Mouse (Mus musculus): ENCODE data around the gene Olfr49.
"Not testable (repeated sequence)": the region's sequence is repeated elsewhere in the genome, so short reads cannot be mapped to it uniquely, and the experiment has no call there.

The Olfr49 gene

DNA sequence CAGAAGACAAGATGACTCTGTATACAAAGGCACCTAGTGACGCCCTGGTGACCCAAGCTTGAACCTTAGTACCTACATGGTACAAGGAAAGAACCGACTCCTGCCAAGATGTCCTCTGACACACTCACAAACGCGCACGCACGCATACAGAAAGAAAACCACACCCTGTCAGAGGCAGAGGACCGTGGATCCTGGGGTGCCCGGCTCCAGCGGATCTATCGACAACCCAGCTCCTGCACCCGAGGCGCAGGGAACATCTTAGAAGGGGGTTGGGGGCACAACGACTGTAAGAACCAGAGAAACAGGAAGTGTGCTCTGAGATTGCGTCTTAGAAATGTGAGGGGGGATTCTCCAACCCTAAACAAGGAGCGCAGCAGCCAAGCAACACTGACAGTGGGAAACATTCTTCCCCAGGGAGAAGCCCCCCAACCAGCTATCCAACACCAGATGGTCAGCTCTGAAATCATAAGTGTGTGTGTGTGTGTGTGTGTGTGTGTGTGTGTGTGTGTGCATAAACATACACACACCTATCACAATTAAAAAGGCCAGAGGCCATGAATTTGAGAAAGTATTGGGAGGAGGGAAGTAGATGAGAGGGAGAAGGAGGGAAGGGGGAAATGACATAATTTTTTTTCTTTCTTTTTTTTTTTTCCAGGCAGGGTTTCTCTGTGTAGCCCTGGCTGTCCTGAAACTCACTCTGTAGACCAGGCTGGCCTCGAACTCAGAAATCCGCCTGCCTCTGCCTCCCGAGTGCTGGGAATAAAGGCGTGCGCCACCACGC, 53.4 kb downstream of the Olfr49 start:
- no peak for DNase-seq (ENCODE audit: low read depth, low spot score)

DNA sequence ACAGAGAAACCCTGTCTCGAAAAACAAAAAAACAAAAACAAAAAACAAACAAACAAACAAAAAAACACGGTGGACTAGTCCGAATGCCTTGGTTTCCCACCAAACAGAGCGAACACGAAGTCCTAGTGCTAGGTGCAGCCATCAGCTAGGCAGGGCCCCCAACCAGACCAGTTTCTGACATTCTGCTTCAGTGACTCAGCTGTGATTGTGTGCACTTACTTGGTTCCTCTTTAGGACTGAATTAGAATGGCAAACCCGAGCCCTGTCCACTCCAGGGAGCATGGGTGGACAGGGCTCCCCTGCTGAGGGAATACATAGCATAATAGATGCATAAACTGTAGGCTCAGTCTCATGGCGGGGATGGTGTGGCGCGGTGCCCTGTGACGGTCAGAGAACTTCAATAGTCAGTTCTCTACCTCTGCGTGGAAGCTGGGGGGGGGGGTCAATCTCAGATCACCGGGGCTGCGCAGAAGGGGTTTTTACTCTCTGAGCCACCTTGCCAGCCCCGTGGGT, 54.0 kb downstream of the Olfr49 start:
- DNase-seq (ENCODE audit: low read depth, low spot score), result no peak

DNA sequence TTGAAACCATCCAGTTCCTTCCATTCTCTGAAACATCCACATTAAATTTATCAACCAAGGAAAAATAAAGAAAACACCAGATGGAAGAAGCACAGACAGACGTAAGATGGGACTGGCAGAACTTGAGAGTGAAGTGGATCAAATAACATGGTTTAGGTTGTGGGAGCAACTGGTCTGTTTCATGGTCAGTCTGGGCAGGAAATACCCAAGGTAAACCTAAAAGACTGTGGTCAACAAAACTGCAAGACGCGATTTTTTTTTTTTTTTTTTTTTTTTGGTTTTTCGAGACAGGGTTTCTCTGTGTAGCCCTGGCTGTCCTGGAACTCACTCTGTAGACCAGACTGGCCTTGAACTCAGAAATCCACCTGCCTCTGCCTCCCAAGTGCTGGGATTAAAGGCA, 54.9 kb downstream of the Olfr49 start:
- DNase-seq (ENCODE audit: low read depth, low spot score), result not testable (repeated sequence)

DNA sequence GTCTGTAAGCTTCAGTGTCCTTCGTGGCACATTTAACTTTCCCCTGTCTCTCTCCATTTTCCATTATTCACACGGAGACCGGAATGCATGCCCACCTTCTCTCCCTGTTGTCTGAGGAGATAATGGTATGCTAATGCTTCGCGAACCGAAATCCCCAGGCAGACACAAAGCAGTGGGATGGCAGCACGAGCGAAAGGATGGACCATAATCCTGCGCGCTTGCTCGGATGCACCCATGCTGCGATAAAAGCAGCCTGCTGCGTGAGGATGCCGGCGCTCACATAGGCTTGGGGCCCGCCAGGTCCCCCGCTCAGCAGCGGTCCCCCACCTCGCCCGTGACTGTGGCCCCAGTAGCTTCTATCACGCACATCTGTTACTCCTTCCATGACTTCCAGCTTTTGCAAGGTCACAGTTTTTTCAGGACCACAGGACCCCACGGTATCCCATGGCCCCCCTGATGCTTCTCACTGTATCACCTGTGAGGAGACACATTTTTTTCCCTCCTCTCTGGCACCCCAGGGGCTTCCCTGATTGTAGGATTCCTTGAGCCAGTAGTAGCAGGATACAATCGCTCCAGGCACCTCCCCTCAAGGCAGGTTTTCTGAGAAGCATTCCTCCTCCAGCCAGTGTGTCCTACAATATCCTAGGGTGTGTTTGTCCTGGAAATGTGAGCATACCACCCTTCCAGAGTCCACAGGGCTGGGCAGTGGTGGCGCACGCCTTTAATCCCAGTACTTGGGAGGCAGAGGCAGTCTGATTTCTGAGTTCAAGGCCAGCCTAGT, 55.6 kb downstream of the Olfr49 start:
- DNase-seq (ENCODE audit: low read depth, low spot score), result no peak

DNA sequence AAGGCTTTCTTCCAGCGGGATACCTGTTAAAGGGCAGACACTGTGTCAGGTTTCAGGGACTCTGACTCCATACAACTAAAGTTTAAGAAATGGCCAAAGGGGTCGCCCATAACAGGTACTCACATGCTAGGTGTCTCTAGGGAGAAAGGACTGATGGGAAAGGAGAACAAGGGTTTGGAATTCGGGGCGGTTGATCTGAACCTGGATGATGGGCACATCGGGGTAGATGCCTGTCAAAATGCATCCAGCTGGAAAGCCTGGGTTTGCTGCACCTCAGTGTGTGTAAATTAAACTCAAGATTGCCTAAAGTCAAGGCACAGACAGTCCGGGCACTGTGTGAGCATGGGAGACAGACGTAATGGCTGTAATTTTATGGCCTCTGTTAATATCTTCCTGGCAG, 56.2 kb downstream of the Olfr49 start:
- no peak for DNase-seq (ENCODE audit: low read depth, low spot score)
